Mouse (Mus musculus): Measurements from ENCODE around the gene Gm36210. TPM values are rescaled to one million over a fixed set of nuclear protein-coding genes. Genes with fewer than 3 reads are reported as not detected.
A peak's percentile ranks its signal among the peaks of the same experiment; 100 is the strongest.

The Gm36210 gene
- not detected in 2 replicates for total RNA-seq (2014; rRNA removed)
- polyA plus RNA-seq (2012; rRNA removed), result 0.13 TPM in 1 of 2 replicates, not detected in the other

GRCm38 (mm10) chr7:4906466-4906950, at the start of gene Gm36210:
Gm36210 (minus strand) TSS chr7:4906516.
- Histone ChIP-seq H3K4me1 (ENCODE audit: control insufficient read depth, insufficient read depth, low read length) (no peaks in the 10 kb centered on the region), H3K79me2 (ENCODE audit: control insufficient read depth, insufficient read depth, low read length) (no peaks in the 10 kb centered on the region), H3K36me3 (ENCODE audit: control insufficient read depth, insufficient read depth, low read length) (no peaks in the 10 kb centered on the region), H3K27ac (replicated peaks; ENCODE audit: insufficient read depth, low read depth, low read length) (no peak within 1 kb of the TSS), H3K9ac (ENCODE audit: low read depth, low read length) (no peak within 1 kb of the TSS), H3K4me3 (ENCODE audit: insufficient read depth, low read depth, low read length) (no peak within 1 kb of the TSS), H3K27me3 (ENCODE audit: control insufficient read depth, insufficient read depth, low read length) (no peaks in the 10 kb centered on the region)
- WGBS, result 80% methylated on average over 10 of the region's 10 CpGs
- DNase-seq (ENCODE audit: extremely low read depth, low read depth, low spot score), result no peak
- no peak for TF ChIP-seq CTCF (IDR thresholded peaks at IDR 0.05; ENCODE audit: low read depth, low read length)
- TF ChIP-seq POLR2A (IDR thresholded peaks at IDR 0.05; ENCODE audit: extremely low read depth, insufficient read depth, low read length), result no peak

GRCm38 (mm10) chr7:4953815-4954445, 47.6 kb upstream of the Gm36210 start:
- Histone ChIP-seq H3K36me3 (ENCODE audit: control insufficient read depth, insufficient read depth, low read length) (no peaks in the 10 kb centered on the region), H3K27ac (replicated peaks; ENCODE audit: insufficient read depth, low read depth, low read length) (no peak overlapping the region), H3K4me1 (ENCODE audit: control insufficient read depth, insufficient read depth, low read length) (no peaks in the 10 kb centered on the region), H3K4me3 (ENCODE audit: insufficient read depth, low read depth, low read length) (no peak overlapping the region), H3K79me2 (ENCODE audit: control insufficient read depth, insufficient read depth, low read length) (no peaks in the 10 kb centered on the region), H3K27me3 (ENCODE audit: control insufficient read depth, insufficient read depth, low read length) (no peaks in the 10 kb centered on the region), H3K9ac (ENCODE audit: low read depth, low read length) (no peak overlapping the region)
- no peak for DNase-seq (ENCODE audit: extremely low read depth, low read depth, low spot score)
- WGBS, result 58% methylated on average over 10 of the region's 10 CpGs
- TF ChIP-seq POLR2A (IDR thresholded peaks at IDR 0.05; ENCODE audit: extremely low read depth, insufficient read depth, low read length) (no peak), CTCF (IDR thresholded peaks at IDR 0.05; ENCODE audit: low read depth, low read length) (no peak)

GRCm38 (mm10) chr7:4950561-4951342, 44.4 kb upstream of the Gm36210 start:
- no peak for DNase-seq (ENCODE audit: extremely low read depth, low read depth, low spot score)
- H3K79me2 ChIP-seq (ENCODE audit: control insufficient read depth, insufficient read depth, low read length), result no peaks in the 10 kb centered on the region
- no peak overlapping the region for H3K27ac ChIP-seq (replicated peaks; ENCODE audit: insufficient read depth, low read depth, low read length)
- TF ChIP-seq POLR2A (IDR thresholded peaks at IDR 0.05; ENCODE audit: extremely low read depth, insufficient read depth, low read length) (no peak), CTCF (IDR thresholded peaks at IDR 0.05; ENCODE audit: low read depth, low read length) (no peak)
- no peak overlapping the region for H3K9ac ChIP-seq (ENCODE audit: low read depth, low read length)
- 84% methylated on average over 19 of the region's 19 CpGs for WGBS
- H3K36me3 ChIP-seq (ENCODE audit: control insufficient read depth, insufficient read depth, low read length), result no peaks in the 10 kb centered on the region
- no peak overlapping the region for H3K4me3 ChIP-seq (ENCODE audit: insufficient read depth, low read depth, low read length)
- no peaks in the 10 kb centered on the region for H3K27me3 ChIP-seq (ENCODE audit: control insufficient read depth, insufficient read depth, low read length)
- H3K4me1 ChIP-seq (ENCODE audit: control insufficient read depth, insufficient read depth, low read length), result no peaks in the 10 kb centered on the region

- no peak for DNase-seq (ENCODE audit: extremely low read depth, low read depth, low spot score)
- Histone ChIP-seq H3K36me3 (ENCODE audit: control insufficient read depth, insufficient read depth, low read length) (no peaks in the 10 kb centered on the region), H3K4me1 (ENCODE audit: control insufficient read depth, insufficient read depth, low read length) (no peaks in the 10 kb centered on the region), H3K27me3 (ENCODE audit: control insufficient read depth, insufficient read depth, low read length) (no peaks in the 10 kb centered on the region), H3K4me3 (ENCODE audit: insufficient read depth, low read depth, low read length) (no peak overlapping the region), H3K27ac (replicated peaks; ENCODE audit: insufficient read depth, low read depth, low read length) (no peak overlapping the region), H3K79me2 (ENCODE audit: control insufficient read depth, insufficient read depth, low read length) (no peaks in the 10 kb centered on the region), H3K9ac (ENCODE audit: low read depth, low read length) (no peak overlapping the region)
- TF ChIP-seq POLR2A (IDR thresholded peaks at IDR 0.05; ENCODE audit: extremely low read depth, insufficient read depth, low read length) (no peak), CTCF (IDR thresholded peaks at IDR 0.05; ENCODE audit: low read depth, low read length) (no peak)
- 13% methylated on average over 6 of the region's 6 CpGs for WGBS
Observed at GRCm38 (mm10) chr7:4948386-4948785, 42.1 kb upstream of the Gm36210 start.

GRCm38 (mm10) chr7:4947855-4948254, 41.5 kb upstream of the Gm36210 start:
- WGBS, result 8% methylated on average over 2 of the region's 2 CpGs
- no peak overlapping the region for H3K4me3 ChIP-seq (ENCODE audit: insufficient read depth, low read depth, low read length)

More at GRCm38 (mm10) chr7:4947855-4948254, 41.5 kb upstream of the Gm36210 start:
- no peak overlapping the region for H3K9ac ChIP-seq (ENCODE audit: low read depth, low read length)
- no peaks in the 10 kb centered on the region for H3K79me2 ChIP-seq (ENCODE audit: control insufficient read depth, insufficient read depth, low read length)
- TF ChIP-seq POLR2A (IDR thresholded peaks at IDR 0.05; ENCODE audit: extremely low read depth, insufficient read depth, low read length), result no peak
- TF ChIP-seq CTCF (IDR thresholded peaks at IDR 0.05; ENCODE audit: low read depth, low read length), result no peak
- H3K36me3 ChIP-seq (ENCODE audit: control insufficient read depth, insufficient read depth, low read length), result no peaks in the 10 kb centered on the region
- H3K4me1 ChIP-seq (ENCODE audit: control insufficient read depth, insufficient read depth, low read length), result no peaks in the 10 kb centered on the region
- H3K27me3 ChIP-seq (ENCODE audit: control insufficient read depth, insufficient read depth, low read length), result no peaks in the 10 kb centered on the region
- peak; percentile 10 for DNase-seq (ENCODE audit: extremely low read depth, low read depth, low spot score)
- H3K27ac ChIP-seq (replicated peaks; ENCODE audit: insufficient read depth, low read depth, low read length), result no peak overlapping the region
